Mouse (Mus musculus): ENCODE results near the gene Chuk.

Gene Chuk

GRCm38 (mm10) chr19:44106831-44107660 lies at the start of gene Chuk:
Gene Chuk (minus strand): TSS chr19:44107480.
- TF ChIP-seq GATA4 (IDR thresholded peaks at IDR 0.05; ENCODE audit: insufficient replicate concordance, low read length) = no peak; the same call in 1 of the 2 replicates

- no peak for TF ChIP-seq GATA4 (IDR thresholded peaks at IDR 0.05; ENCODE audit: insufficient replicate concordance, low read length)
These were observed 49.7 kb upstream of the Chuk start for GRCm38 (mm10) chr19:44157005-44157404.

DNA sequence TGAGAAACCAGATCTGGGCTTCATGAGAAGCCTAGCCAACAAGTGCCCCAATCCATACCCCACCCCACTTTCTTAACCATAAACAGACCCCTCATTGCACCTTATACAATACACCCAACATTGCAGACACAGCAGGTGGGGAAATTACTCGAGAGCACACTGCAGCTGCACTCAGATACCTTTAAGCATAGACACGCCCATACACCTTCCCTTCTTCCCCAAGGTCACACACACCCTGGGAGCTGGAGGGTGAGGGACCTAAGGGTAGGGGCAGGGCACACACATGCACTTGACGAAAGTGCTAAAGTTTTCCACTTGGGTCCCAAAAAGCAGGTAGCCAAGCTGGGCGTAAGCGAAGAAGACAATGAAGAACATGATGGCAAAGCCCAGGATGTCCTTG lies 46.5 kb upstream of the Chuk start:
- TF ChIP-seq GATA4 (IDR thresholded peaks at IDR 0.05; ENCODE audit: insufficient replicate concordance, low read length) = no peak

DNA sequence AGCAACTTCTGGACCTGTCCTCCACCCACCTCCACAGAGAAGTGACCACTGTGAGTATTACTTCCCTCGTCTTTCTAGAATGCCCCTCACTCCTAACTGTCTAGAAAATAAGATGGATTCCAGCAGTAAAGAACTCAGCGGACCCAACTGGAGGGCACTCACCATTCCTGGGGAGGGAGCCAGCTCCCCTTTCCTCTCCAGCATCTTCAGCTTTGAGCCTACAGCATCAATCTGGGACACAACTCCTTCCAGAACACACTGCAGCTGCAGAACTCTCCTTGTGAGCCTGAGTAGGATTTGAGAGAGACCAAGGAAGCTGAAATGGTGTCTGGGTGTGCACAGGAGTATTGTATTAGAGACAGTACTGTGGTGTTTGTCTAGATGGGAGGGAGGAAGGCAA lies 41.7 kb upstream of the Chuk start:
- TF ChIP-seq GATA4 (IDR thresholded peaks at IDR 0.05; ENCODE audit: insufficient replicate concordance, low read length) = no peak

DNA sequence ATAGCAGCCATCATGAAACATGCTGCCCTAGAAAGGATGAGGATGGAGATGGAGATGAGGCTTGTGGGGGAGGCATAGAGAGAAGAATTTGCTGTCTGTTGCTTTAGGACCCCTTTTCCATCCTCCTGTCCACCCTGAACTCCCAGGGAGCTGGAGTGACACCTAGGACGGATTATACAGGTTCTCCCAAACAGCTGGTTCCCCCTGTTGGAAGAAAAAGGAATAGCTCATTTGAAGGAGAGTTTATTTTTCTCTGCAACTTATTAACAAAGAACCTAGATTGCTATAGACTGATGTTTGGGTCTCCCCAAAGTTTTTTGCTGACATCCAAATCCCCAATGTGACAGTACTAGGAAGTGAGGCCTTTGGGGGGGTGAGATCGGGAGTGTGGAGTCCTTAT lies 41.1 kb upstream of the Chuk start:
- no peak for TF ChIP-seq GATA4 (IDR thresholded peaks at IDR 0.05; ENCODE audit: insufficient replicate concordance, low read length)

DNA sequence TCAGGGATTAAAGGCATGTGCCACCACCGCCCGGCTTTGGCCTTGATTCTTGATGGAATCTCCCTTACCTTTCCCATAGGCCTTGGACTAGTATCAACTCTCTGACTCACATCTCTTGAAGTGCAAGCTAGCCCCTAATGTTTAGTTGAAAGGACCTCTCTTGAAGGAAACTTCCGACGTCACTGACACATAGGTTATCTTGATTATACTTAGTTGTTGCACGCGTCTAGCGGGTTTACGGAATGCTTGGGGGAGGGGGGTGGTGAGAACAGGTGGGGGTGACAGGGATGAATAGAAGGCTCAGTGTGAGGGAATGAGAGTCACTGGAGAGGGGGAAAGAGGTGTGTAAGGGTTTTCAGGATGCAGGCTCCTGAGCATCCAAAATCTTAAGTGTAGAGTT lies 39.7 kb upstream of the Chuk start:
- no peak for TF ChIP-seq GATA4 (IDR thresholded peaks at IDR 0.05; ENCODE audit: insufficient replicate concordance, low read length)

GRCm38 (mm10) chr19:44146568-44146879 lies 39.2 kb upstream of the Chuk start:
- no peak for TF ChIP-seq GATA4 (IDR thresholded peaks at IDR 0.05; ENCODE audit: insufficient replicate concordance, low read length)

- no peak for TF ChIP-seq GATA4 (IDR thresholded peaks at IDR 0.05; ENCODE audit: insufficient replicate concordance, low read length)
These were observed 38.7 kb upstream of the Chuk start, which contains the start of gene Bloc1s2 for GRCm38 (mm10) chr19:44145702-44146567. Gene Bloc1s2 (minus strand): TSS chr19:44146446.

DNA sequence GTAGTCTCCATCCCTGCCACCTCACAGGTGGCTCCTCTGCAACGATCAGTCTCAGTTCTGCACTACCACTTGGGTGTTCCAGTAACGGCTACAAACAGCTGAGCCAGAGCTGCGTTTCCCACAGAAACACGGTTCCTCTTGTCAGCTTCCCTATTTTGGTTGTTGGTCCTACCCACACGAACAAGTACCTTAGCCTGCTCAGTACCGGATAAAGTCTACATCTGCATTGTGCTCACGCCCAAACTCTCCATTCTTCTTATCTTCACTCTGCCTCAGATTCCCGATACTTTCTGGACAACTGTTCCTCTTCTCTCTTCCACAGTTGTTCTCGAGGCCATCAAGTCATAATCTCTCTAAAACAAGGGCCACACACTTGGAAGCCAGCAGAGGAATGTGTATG lies 37.1 kb upstream of the Chuk start:
- TF ChIP-seq GATA4 (IDR thresholded peaks at IDR 0.05; ENCODE audit: insufficient replicate concordance, low read length) = no peak

DNA sequence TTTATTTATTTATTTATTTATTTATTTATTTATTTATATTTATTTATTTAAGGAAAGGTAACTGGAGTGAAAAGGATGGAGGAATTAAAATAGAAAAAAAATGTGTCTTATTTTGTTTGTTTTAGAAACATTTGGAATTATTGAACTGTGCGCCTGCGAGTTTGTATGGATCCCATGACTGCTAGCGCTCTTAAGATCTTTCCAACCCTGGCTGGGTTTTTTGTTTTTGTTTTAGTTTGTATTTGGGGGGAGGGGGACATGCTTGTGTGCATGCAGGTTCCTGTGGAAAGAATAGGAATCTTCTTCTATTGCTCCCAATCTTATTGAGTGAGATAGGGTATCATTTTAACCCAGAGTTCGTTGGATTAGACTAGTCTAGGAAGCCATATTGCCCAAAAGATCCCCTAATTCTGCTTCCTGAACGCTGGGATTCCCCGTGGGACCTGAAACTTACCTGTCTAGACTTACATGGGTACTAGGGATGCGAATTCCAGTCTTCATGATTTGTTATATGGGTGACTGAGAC lies 28.7 kb upstream of the Chuk start:
- no peak for TF ChIP-seq GATA4 (IDR thresholded peaks at IDR 0.05; ENCODE audit: insufficient replicate concordance, low read length)

GRCm38 (mm10) chr19:44135072-44135959 lies 28.0 kb upstream of the Chuk start, which contains the start of gene Cwf19l1:
Gene Cwf19l1 (minus strand): TSS chr19:44135876.
- no peak for TF ChIP-seq GATA4 (IDR thresholded peaks at IDR 0.05; ENCODE audit: insufficient replicate concordance, low read length)

DNA sequence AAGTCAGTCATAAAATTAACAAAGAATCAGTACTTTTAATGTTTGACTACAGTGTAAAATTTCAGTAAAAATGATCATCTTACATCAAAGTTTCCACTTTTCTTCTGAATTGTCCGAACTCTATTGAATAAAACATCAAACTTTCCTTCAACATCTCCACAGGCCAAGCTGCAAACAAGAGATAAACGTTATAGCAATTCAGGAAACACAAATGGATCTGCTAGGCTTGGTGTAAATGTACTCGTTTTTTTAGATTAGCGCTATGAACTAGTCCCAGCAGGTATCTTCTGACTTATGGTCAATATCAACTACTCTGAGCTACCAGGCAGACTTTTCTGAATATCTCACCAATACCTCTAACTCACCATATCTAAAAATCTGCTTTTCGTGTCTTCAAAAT lies 25.6 kb upstream of the Chuk start:
- no peak for TF ChIP-seq GATA4 (IDR thresholded peaks at IDR 0.05; ENCODE audit: insufficient replicate concordance, low read length)

GRCm38 (mm10) chr19:44128560-44128959 lies 21.3 kb upstream of the Chuk start:
- no peak for TF ChIP-seq GATA4 (IDR thresholded peaks at IDR 0.05; ENCODE audit: insufficient replicate concordance, low read length)

DNA sequence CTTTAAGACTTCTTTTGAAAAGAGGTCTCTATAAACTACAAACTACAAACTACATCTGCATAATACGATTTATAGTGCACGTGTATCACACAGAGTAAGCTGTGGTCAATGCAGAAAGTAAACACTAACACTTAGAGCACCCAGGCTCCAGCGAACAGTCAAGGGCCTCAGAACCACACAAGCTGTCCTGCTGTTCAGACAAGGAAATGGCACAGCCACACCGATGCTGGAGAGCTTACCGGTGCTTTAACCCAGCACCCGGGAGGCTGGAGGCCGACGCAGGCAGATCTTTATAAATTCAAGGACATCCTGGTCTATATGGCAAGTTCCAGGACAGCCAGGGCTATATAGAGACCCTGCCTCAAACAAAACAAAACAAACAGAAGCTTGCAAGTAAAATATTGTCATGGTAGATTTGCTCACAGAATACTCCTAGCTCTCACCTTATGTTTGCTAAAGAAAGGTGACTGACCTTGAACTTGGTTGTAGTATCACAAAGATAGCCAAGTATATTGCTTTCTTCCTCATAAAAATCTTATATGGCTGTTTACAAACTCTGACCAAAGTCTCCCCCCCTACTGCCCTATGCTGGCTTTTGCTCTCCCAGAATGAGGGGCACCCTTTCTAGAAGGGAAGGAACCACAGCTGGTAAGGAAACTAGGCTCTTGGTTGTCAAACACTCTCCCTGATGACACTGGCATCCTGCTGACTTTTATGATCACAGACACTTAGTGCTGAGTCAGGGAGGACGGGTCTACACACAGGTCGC lies 20.6 kb upstream of the Chuk start:
- TF ChIP-seq GATA4 (IDR thresholded peaks at IDR 0.05; ENCODE audit: insufficient replicate concordance, low read length) = no peak
